Mouse (Mus musculus): Measurements from ENCODE around the gene Itga7.

Gene Itga7

GRCm38 (mm10) chr10:128915550-128915949, 18.1 kb upstream of the Itga7 start:
- Histone ChIP-seq H3K9me3 (ENCODE audit: low read length) (no peaks in the 10 kb centered on the region), H3K36me3 (ENCODE audit: insufficient read depth, low read length) (peaks cover 91% of the 10 kb centered on the region), H3K4me3 (replicated peaks; ENCODE audit: low read length) (no peak overlapping the region), H3K4me1 (replicated peaks; ENCODE audit: low read depth, low read length) (peaks cover 66% of the 10 kb centered on the region), H3K27me3 (ENCODE audit: insufficient read depth, low read length) (peaks cover 2% of the 10 kb centered on the region)
- TF ChIP-seq CTCF (conservative IDR thresholded peaks at IDR 0.05; ENCODE audit: low read length) (peak; percentile 36), NANOG (IDR thresholded peaks at IDR 0.05; ENCODE audit: borderline replicate concordance, low read length) (no peak)

DNA sequence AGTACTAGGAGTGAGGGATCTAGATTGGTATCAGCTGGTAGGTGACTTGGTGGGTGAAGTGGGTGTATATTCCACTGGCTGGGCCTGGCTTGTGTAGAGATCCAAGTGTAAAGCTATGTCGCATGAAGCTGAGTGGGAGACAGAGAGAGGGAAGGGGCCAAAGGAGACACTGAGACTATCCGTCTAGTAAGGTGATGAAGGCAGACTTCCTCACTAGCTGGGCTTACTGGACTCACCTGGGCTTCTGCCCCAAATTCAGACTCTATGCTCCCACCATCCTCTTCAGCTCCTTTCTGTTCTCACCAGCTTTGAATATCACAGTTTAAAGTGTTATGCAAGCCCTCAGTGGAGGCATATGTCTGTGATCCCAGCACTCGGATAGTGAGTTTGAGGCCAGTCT, 17.0 kb upstream of the Itga7 start:
- Histone ChIP-seq H3K4me1 (replicated peaks; ENCODE audit: low read depth, low read length) (peaks cover 66% of the 10 kb centered on the region), H3K36me3 (ENCODE audit: insufficient read depth, low read length) (peaks cover 88% of the 10 kb centered on the region), H3K9me3 (ENCODE audit: low read length) (no peaks in the 10 kb centered on the region), H3K27me3 (ENCODE audit: insufficient read depth, low read length) (no peaks in the 10 kb centered on the region), H3K4me3 (replicated peaks; ENCODE audit: low read length) (no peak overlapping the region)
- no peak for TF ChIP-seq POU5F1 (IDR thresholded peaks at IDR 0.05; ENCODE audit: borderline replicate concordance, low read length)

DNA sequence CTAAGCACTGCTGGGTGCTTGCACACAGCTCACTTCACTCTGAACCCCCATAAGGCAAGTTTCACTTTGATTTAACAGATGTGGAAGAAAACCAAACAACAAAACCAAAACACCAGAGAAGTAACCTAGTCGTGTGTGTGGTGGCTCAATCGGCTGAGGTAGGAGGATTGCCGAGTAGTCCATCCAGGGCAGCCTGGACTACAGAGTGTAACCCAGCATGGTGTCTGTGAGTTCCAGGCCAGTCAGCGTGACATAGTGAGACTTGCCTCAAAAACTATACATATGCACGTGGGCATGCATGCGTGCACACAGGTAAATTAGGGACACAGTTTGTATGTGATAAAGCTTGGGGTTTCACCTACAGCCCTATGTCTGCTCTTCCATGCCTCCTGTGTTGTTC, 16.2 kb upstream of the Itga7 start:
- Histone ChIP-seq H3K4me1 (replicated peaks; ENCODE audit: low read depth, low read length) (peaks cover 66% of the 10 kb centered on the region), H3K4me3 (replicated peaks; ENCODE audit: low read length) (no peak overlapping the region), H3K27me3 (ENCODE audit: insufficient read depth, low read length) (no peaks in the 10 kb centered on the region), H3K36me3 (ENCODE audit: insufficient read depth, low read length) (peaks cover 84% of the 10 kb centered on the region), H3K9me3 (ENCODE audit: low read length) (no peaks in the 10 kb centered on the region)
- TF ChIP-seq CTCF (conservative IDR thresholded peaks at IDR 0.05; ENCODE audit: low read length) (no peak), NANOG (IDR thresholded peaks at IDR 0.05; ENCODE audit: borderline replicate concordance, low read length) (no peak), POU5F1 (IDR thresholded peaks at IDR 0.05; ENCODE audit: borderline replicate concordance, low read length) (no peak)

DNA sequence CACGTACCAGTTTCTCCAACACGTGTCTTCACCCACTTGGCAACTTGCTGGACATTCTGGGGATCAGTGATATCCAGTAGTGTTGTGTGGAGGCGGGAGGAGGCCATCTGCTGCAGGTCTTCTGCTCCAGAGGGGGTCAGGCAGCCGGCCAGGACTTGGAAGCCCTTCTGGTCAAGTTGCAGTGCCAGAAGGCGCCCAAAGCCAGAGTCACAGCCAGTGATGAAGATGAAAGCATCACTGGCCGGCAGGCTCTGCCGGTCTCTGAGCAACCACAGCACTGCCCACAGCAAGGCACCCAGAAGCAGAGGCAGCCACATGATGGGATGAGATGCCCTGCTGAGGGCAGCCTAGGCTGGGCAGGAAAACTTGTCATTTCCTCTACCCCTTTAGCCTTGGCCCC, 15.4 kb upstream of the Itga7 start:
- TF ChIP-seq NANOG (IDR thresholded peaks at IDR 0.05; ENCODE audit: borderline replicate concordance, low read length) (no peak), POU5F1 (IDR thresholded peaks at IDR 0.05; ENCODE audit: borderline replicate concordance, low read length) (no peak), CTCF (conservative IDR thresholded peaks at IDR 0.05; ENCODE audit: low read length) (no peak)
- Histone ChIP-seq H3K4me1 (replicated peaks; ENCODE audit: low read depth, low read length) (peaks cover 63% of the 10 kb centered on the region), H3K27me3 (ENCODE audit: insufficient read depth, low read length) (no peaks in the 10 kb centered on the region), H3K4me3 (replicated peaks; ENCODE audit: low read length) (no peak overlapping the region), H3K36me3 (ENCODE audit: insufficient read depth, low read length) (peaks cover 78% of the 10 kb centered on the region), H3K9me3 (ENCODE audit: low read length) (no peaks in the 10 kb centered on the region)

- Histone ChIP-seq H3K27me3 (ENCODE audit: insufficient read depth, low read length) (no peaks in the 10 kb centered on the region), H3K4me3 (replicated peaks; ENCODE audit: low read length) (no peak overlapping the region), H3K9me3 (ENCODE audit: low read length) (no peaks in the 10 kb centered on the region), H3K36me3 (ENCODE audit: insufficient read depth, low read length) (peaks cover 69% of the 10 kb centered on the region), H3K4me1 (replicated peaks; ENCODE audit: low read depth, low read length) (peaks cover 63% of the 10 kb centered on the region)
- TF ChIP-seq POU5F1 (IDR thresholded peaks at IDR 0.05; ENCODE audit: borderline replicate concordance, low read length), result no peak
- no peak for TF ChIP-seq CTCF (conservative IDR thresholded peaks at IDR 0.05; ENCODE audit: low read length)
- TF ChIP-seq NANOG (IDR thresholded peaks at IDR 0.05; ENCODE audit: borderline replicate concordance, low read length), result no peak
Observed at GRCm38 (mm10) chr10:128919203-128919631, 14.4 kb upstream of the Itga7 start.

- no peaks in the 10 kb centered on the region for H3K9me3 ChIP-seq (ENCODE audit: low read length)
- peaks cover 61% of the 10 kb centered on the region for H3K36me3 ChIP-seq (ENCODE audit: insufficient read depth, low read length)
- TF ChIP-seq NANOG (IDR thresholded peaks at IDR 0.05; ENCODE audit: borderline replicate concordance, low read length) (no peak), CTCF (conservative IDR thresholded peaks at IDR 0.05; ENCODE audit: low read length) (no peak), POU5F1 (IDR thresholded peaks at IDR 0.05; ENCODE audit: borderline replicate concordance, low read length) (no peak)
- H3K27me3 ChIP-seq (ENCODE audit: insufficient read depth, low read length), result no peaks in the 10 kb centered on the region
- H3K4me3 ChIP-seq (replicated peaks; ENCODE audit: low read length), result no peak overlapping the region
- peaks cover 63% of the 10 kb centered on the region for H3K4me1 ChIP-seq (replicated peaks; ENCODE audit: low read depth, low read length)
Observed at GRCm38 (mm10) chr10:128919966-128920365, 13.7 kb upstream of the Itga7 start.

GRCm38 (mm10) chr10:128920736-128921161, 12.9 kb upstream of the Itga7 start:
- Histone ChIP-seq H3K36me3 (ENCODE audit: insufficient read depth, low read length) (peaks cover 54% of the 10 kb centered on the region), H3K4me3 (replicated peaks; ENCODE audit: low read length) (0 out of 2 replicates have a peak overlapping the region, but pooled peaks have one; percentile 3), H3K27me3 (ENCODE audit: insufficient read depth, low read length) (no peaks in the 10 kb centered on the region), H3K9me3 (ENCODE audit: low read length) (no peaks in the 10 kb centered on the region), H3K4me1 (replicated peaks; ENCODE audit: low read depth, low read length) (peaks cover 63% of the 10 kb centered on the region)
- no peak for TF ChIP-seq POU5F1 (IDR thresholded peaks at IDR 0.05; ENCODE audit: borderline replicate concordance, low read length)

GRCm38 (mm10) chr10:128921251-128921650, 12.4 kb upstream of the Itga7 start:
- H3K9me3 ChIP-seq (ENCODE audit: low read length), result no peaks in the 10 kb centered on the region
- 0 out of 2 replicates have a peak overlapping the region, but pooled peaks have one; percentile 3 for H3K4me3 ChIP-seq (replicated peaks; ENCODE audit: low read length)
- H3K27me3 ChIP-seq (ENCODE audit: insufficient read depth, low read length), result no peaks in the 10 kb centered on the region
- TF ChIP-seq NANOG (IDR thresholded peaks at IDR 0.05; ENCODE audit: borderline replicate concordance, low read length), result no peak
- TF ChIP-seq POU5F1 (IDR thresholded peaks at IDR 0.05; ENCODE audit: borderline replicate concordance, low read length), result no peak
- no peak for TF ChIP-seq CTCF (conservative IDR thresholded peaks at IDR 0.05; ENCODE audit: low read length)
- H3K36me3 ChIP-seq (ENCODE audit: insufficient read depth, low read length), result peaks cover 51% of the 10 kb centered on the region
- H3K4me1 ChIP-seq (replicated peaks; ENCODE audit: low read depth, low read length), result peaks cover 63% of the 10 kb centered on the region
